Comparison of ENCODE assay signal across 25 mouse cellular contexts in genomic region chr17:83594526-83594925, GRCm38 (mm10). TPM values are rescaled to one million over a fixed set of nuclear protein-coding genes. Genes with fewer than 3 reads are reported as not detected.
"Had no signal": no experiment of that assay in that cellular context is flagged by ENCODE, and none has a peak within 500 bp of the region (broad histone marks: within the 10 kb centered on the region; RNA-seq: fewer than 3 reads in every experiment).

No protein-coding gene starts in this region.

- H3K4me3 ChIP-seq: intestine, embryonic 15.5 days; left cerebral cortex, adult 2 months; limb, embryonic 12.5 days; limb, embryonic 15.5 days; liver, embryonic 13.5 days; stomach, embryonic 15.5 days had no signal

- H3K36me3 ChIP-seq: intestine, embryonic 15.5 days; limb, embryonic 12.5 days; limb, embryonic 15.5 days; liver, embryonic 13.5 days; stomach, embryonic 15.5 days had no signal

- H3K4me1 ChIP-seq: intestine, embryonic 15.5 days; limb, embryonic 12.5 days; limb, embryonic 15.5 days; liver, embryonic 13.5 days; stomach, embryonic 15.5 days had no signal

- H3K9me3 ChIP-seq: intestine, embryonic 15.5 days; limb, embryonic 12.5 days; limb, embryonic 15.5 days; liver, embryonic 13.5 days; stomach, embryonic 15.5 days had no signal

- H3K4me2 ChIP-seq: intestine, embryonic 15.5 days; limb, embryonic 12.5 days; limb, embryonic 15.5 days; liver, embryonic 13.5 days; midbrain, embryonic 11.5 days; stomach, embryonic 15.5 days had no signal

- H3K9ac ChIP-seq: intestine, embryonic 15.5 days; limb, embryonic 12.5 days; limb, embryonic 15.5 days; liver, embryonic 13.5 days; stomach, embryonic 15.5 days had no signal

- H3K27me3 ChIP-seq: intestine, embryonic 15.5 days; limb, embryonic 12.5 days; limb, embryonic 15.5 days; liver, embryonic 13.5 days; stomach, embryonic 15.5 days had no signal

- ATAC-seq: intestine, embryonic 15.5 days had no signal

- H3K27ac ChIP-seq: intestine, embryonic 15.5 days; kidney, postnatal 0 days; left cerebral cortex, adult 2 months; limb, embryonic 12.5 days; limb, embryonic 15.5 days; liver, embryonic 13.5 days; stomach, embryonic 15.5 days had no signal

- DNase-seq: kidney, adult 11 months; kidney, postnatal 25 days; layer of hippocampus, postnatal 36 days; left cerebral cortex, postnatal 4 days; liver, embryonic 13.5 days; lung, adult 2 months; lung, postnatal 14 days; lung, postnatal 4 days; midbrain, embryonic 14.5 days; retina, postnatal 1 day; right cerebral cortex, postnatal 25 days; spleen, adult 18-20 months; thymus, postnatal 25 days had no signal

RNA-seq across cellular contexts. Expression of gene Kcng3, which starts 37.2 kb away (rescaled TPM):
- total RNA-seq: megakaryocyte-erythroid progenitor cell, adult 5-6 weeks had no signal
- polyA plus RNA-seq: intestine, embryonic 15.5 days; limb, embryonic 12.5 days; limb, embryonic 15.5 days; lung, embryonic 16.5 days; midbrain, embryonic 11.5 days; midbrain, embryonic 14.5 days; neural tube, embryonic 11.5 days; neural tube, embryonic 14.5 days; thymus, postnatal 0 days had no signal
